Mouse (Mus musculus) hindbrain, postnatal 0 days (tissue): Measurements from ENCODE around the gene Rcc1. TPM values are rescaled to one million over a fixed set of nuclear protein-coding genes. Genes with fewer than 3 reads are reported as not detected.
A peak's percentile ranks its signal among the peaks of the same experiment; 100 is the strongest.

Experiments
- ATAC-seq: fragments of 200-750 bp; cut with Nextera tagmentation; 2 replicates; pipeline ENCODE4 v1.8.0; 2017; ENCODE audit warnings: mild to moderate bottlenecking, moderate TSS enrichment, moderate library complexity
- DNase-seq: peaks from one replicate; pipeline ENCODE4 v3.0.0-alpha.2; 2015; ENCODE audit warnings: low spot score
- H3K27ac ChIP-seq: fragments of 300-500 bp; sonication (generic); 2 replicates; pipeline ENCODE4 v1.5.1; 2014; ENCODE audit warnings: mild to moderate bottlenecking
- H3K27me3 ChIP-seq: fragments of 300-500 bp; sonication (generic); 2 replicates; pipeline ENCODE4 v1.6.1; 2014; ENCODE audit warnings: low read length, mixed read lengths; ENCODE audit not compliant: insufficient read depth
- H3K36me3 ChIP-seq: fragments of 300-500 bp; sonication (generic); 2 replicates; pipeline ENCODE4 v1.6.1; 2014; ENCODE audit warnings: low read length, mixed read lengths; ENCODE audit not compliant: insufficient read depth
- H3K4me1 ChIP-seq: fragments of 300-500 bp; sonication (generic); 2 replicates; pipeline ENCODE4 v1.6.1; 2014; ENCODE audit warnings: antibody characterized with exemption, low read length, mixed read lengths; ENCODE audit not compliant: insufficient read depth
- H3K4me2 ChIP-seq: fragments of 300-500 bp; sonication (generic); 2 replicates; pipeline ENCODE4 v1.6.1; 2014; ENCODE audit warnings: low read depth, mild to moderate bottlenecking, low read length, moderate library complexity, mixed read lengths
- H3K4me3 ChIP-seq: fragments of 300-500 bp; sonication (generic); 2 replicates; pipeline ENCODE4 v1.5.1; 2014; ENCODE audit warnings: low read length
- H3K9ac ChIP-seq: fragments of 300-500 bp; sonication (generic); replicated peaks from 2 replicates; pipeline ENCODE4 v1.6.1; 2014; ENCODE audit warnings: mild to moderate bottlenecking, low read length, moderate library complexity, mixed read lengths
- H3K9me3 ChIP-seq: fragments of 300-500 bp; sonication (generic); 2 replicates; pipeline ENCODE4 v1.6.1; 2016; ENCODE audit warnings: low read length, mixed read lengths
- CTCF ChIP-seq: IDR thresholded peaks from 2 replicates; pipeline ENCODE4 v1.5.1; 2016; ENCODE audit warnings: antibody characterized with exemption, control low read depth, low read depth
- WGBS: fragments of 180-500 bp; shearing (Covaris S2); extraction: QIAGEN DNeasy Blood & Tissue Kit; methylation state at CpG from one replicate; pipeline ENCODE4 v1.1.7; 2014; 5-methylcytosine and 5-hydroxymethylcytosine counted together
- polyA plus RNA-seq: library from polyadenylated mRNA; unstranded; fragments of >200 nt; fragmentation: Nextera tagmentation; extraction: Ambion mirVana; gene quantifications from 2 replicates; pipeline ENCODE4 v1.2.1, GENCODE M21; 2015
- total RNA-seq: library from RNA; depleted of rRNA; stranded (reverse); fragments of >200 nt; gene quantifications from 2 replicates; pipeline ENCODE4 v1.2.3, GENCODE M21; 2014

The Rcc1 gene
- total and polyA plus RNA-seq, 2 experiments from 2014 or later = 24.4 to 29.7 TPM

DNA sequence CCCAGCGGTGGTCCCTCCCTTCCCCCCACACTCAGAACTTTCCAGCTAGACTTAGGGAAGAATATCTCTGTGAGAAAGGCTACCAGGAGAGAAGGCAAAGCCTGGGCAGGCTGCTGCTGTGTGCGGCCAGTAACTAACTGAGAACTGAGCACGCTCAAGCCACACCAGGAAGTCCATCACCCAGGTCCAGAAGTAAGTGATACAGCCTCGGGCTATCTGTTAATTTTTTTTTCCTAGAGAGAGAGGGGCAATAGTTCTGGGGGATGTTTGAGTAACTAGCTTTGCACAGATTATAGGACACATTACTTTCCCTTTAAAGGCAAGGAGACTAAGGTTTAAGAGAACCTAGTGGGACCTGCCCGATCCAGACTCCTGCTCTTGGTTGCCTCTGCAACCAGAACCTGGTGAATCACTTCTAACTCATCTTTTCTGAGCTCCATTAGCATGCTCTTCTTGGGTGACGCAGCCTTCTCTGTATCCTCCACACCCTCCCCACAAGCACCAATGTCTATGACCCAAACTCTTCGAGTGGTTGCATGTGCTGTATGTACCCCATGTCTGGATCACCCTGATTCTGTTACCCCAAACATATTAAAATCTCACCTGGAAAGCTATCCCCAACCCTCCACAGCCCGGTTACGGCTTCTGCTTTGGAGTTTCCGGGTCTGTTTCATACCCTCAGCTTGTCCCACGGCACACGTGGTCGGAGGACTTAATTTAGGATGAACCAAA, 8.8 kb downstream of the Rcc1 start:
- Histone ChIP-seq H3K4me3 (peak overlapping the region; percentile 84), H3K4me2 (peak overlapping the region; percentile 97), H3K36me3 (no peaks in the 10 kb centered on the region), H3K4me1 (peaks cover 10% of the 10 kb centered on the region), H3K9me3 (no peaks in the 10 kb centered on the region), H3K27ac (no peak overlapping the region), H3K9ac (peak overlapping the region; percentile 64), H3K27me3 (no peaks in the 10 kb centered on the region)
- DNase-seq (no peak), ATAC-seq (0 out of 2 replicates have a peak, but pooled peaks have one; percentile 3)
- 8% methylated on average over 13 of the region's 13 CpGs for WGBS
- TF ChIP-seq CTCF = no peak

DNA sequence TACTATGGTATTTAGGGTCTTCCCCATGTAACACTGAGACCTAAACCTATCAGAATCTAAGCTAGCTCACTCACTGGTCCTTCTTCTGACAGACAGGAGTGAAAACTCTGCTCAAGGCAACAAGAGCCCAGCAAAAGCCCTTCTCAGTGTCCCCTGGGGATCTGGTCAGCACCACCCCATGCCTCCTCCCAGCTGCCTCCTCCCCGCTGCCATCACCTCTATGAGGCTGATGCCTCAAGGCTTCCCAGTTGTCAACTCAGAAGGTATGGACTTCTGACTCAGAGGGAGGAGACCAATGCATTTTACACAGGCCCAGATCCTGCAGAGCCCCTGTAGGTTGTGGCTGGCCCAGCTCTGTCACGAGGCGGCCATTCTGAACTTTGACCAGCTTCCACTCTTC, 12.0 kb downstream of the Rcc1 start:
- Histone ChIP-seq H3K9me3 (no peaks in the 10 kb centered on the region), H3K27ac (no peak overlapping the region), H3K27me3 (no peaks in the 10 kb centered on the region), H3K9ac (no peak overlapping the region), H3K4me3 (no peak overlapping the region), H3K36me3 (no peaks in the 10 kb centered on the region), H3K4me2 (no peak overlapping the region), H3K4me1 (peaks cover 10% of the 10 kb centered on the region)
- DNase-seq (no peak), ATAC-seq (no peak)
- 94% methylated on average over 3 of the region's 3 CpGs for whole genome bisulfite sequencing
- TF ChIP-seq CTCF = no peak

DNA sequence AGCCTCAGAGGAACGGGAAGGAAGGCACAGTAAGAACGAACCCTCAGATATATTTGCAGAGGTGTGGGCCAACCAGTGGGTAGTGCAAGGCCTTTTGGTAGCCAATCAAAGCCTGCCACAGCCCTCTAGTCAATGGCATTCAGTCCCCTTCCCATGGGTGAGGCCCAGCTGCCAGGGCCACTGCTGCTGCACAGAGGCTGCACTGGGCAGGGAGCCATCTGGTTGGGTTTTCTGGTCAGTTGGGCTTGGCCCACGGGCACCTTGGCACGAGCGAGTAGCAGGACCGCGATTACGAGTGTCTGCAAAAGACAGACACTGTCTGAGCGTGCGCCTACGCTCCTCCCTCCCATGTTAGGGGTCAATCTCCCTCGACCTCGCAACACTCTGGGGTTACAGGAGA, 14.5 kb downstream of the Rcc1 start:
- Histone ChIP-seq H3K9ac (no peak overlapping the region), H3K4me1 (no peaks in the 10 kb centered on the region), H3K27me3 (no peaks in the 10 kb centered on the region), H3K9me3 (no peaks in the 10 kb centered on the region), H3K4me2 (no peak overlapping the region), H3K36me3 (peaks cover 4% of the 10 kb centered on the region), H3K27ac (no peak overlapping the region), H3K4me3 (no peak overlapping the region)
- DNase-seq (peak; percentile 68), ATAC-seq (peak; percentile 69; the same call in 1 of the 2 replicates)
- 68% methylated on average over 13 of the region's 13 CpGs for WGBS
- TF ChIP-seq CTCF = no peak

DNA sequence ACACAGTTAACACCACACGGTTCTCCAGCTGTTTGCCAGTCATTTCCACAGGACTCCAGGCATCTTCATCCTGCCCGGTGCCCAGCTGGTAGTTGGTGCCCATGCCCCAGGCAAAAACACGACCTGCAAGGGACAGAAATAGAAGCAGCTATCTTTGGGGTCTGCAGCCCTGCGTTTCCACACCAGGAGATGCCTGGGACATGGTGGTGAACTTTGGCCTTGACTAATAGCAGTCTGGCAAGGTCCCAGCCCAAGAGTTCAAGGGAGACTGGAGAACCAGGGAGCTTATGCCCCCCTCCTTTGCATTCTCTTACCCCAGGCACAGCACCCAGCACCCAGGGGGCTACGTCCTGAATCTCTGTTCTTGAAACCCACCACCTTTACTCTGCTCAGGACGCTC, 20.5 kb downstream of the Rcc1 start:
- H3K4me1 ChIP-seq = peaks cover 8% of the 10 kb centered on the region
- WGBS = 86% methylated on average over 6 of the region's 6 CpGs
- H3K9ac ChIP-seq = no peak overlapping the region
- H3K27ac ChIP-seq = no peak overlapping the region
- no peak overlapping the region for H3K4me3 ChIP-seq
- H3K9me3 ChIP-seq = no peaks in the 10 kb centered on the region
- H3K27me3 ChIP-seq = no peaks in the 10 kb centered on the region
- no peak for DNase-seq
- H3K36me3 ChIP-seq = peaks cover 17% of the 10 kb centered on the region
- TF ChIP-seq CTCF = no peak
- ATAC-seq = no peak
- no peak overlapping the region for H3K4me2 ChIP-seq

DNA sequence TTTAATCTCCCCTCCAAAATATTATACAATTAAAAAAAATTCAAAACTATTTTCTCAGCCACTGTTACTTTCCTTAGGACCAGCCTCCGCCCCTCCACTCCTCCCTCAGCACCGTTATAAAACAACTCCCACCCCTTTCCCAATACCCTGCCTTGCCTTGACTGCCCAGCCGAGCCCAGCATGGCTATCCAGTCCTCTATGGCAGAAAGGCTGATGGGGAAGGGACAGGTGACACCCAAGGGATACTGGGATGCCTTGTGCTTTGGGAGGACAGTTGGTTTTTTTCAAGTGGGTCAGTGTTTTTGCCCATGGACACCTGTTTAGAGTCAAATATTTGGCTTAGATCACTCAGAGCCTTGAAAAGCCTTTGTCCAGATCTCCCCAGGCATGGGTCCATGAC, 21.4 kb downstream of the Rcc1 start:
- H3K27me3 ChIP-seq = no peaks in the 10 kb centered on the region
- WGBS = 76% methylated on average over 3 of the region's 3 CpGs
- ATAC-seq (no peak), DNase-seq (no peak)
- H3K9me3 ChIP-seq = no peaks in the 10 kb centered on the region
- H3K9ac ChIP-seq = no peak overlapping the region
- H3K4me1 ChIP-seq = peaks cover 9% of the 10 kb centered on the region
- peaks cover 17% of the 10 kb centered on the region for H3K36me3 ChIP-seq
- no peak overlapping the region for H3K4me3 ChIP-seq
- H3K27ac ChIP-seq = no peak overlapping the region
- no peak for TF ChIP-seq CTCF
- H3K4me2 ChIP-seq = no peak overlapping the region

DNA sequence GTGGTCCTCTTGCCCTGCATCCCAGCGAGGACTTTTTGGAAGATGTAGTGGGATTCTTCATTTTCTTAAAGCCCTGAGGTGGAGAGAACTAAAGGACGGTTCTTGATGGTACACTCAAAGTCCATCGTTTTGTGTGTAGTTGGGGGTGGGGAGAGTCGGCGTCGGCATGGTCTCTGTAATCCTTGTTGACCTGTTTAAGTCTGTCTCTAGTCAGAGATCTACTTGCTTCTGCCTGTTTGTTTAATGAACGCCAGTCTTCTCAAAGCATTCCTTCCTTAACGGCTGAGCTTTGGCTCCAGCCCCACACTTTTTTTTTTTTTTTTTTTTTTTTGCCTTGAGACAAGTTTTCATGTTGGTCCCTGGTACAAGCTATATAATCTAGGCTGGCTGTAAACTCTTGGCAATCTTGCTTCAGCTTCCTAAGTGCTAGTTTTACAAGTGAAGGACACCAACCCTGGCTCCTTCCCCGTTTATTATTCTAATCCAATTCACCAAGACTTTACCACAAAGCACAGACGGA, 23.5 kb downstream of the Rcc1 start:
- peak overlapping the region; percentile 84 for H3K9ac ChIP-seq
- peak overlapping the region; percentile 87 for H3K27ac ChIP-seq
- DNase-seq = no peak
- H3K4me1 ChIP-seq = peaks cover 9% of the 10 kb centered on the region
- no peak for TF ChIP-seq CTCF
- H3K9me3 ChIP-seq = no peaks in the 10 kb centered on the region
- no peaks in the 10 kb centered on the region for H3K27me3 ChIP-seq
- H3K36me3 ChIP-seq = peaks cover 19% of the 10 kb centered on the region
- H3K4me2 ChIP-seq = peak overlapping the region; percentile 63
- no peak for ATAC-seq
- WGBS = 8% methylated on average over 10 of the region's 10 CpGs
- H3K4me3 ChIP-seq = peak overlapping the region; percentile 74
